Mouse (Mus musculus): Measurements from ENCODE around the gene Susd5. TPM values are rescaled to one million over a fixed set of nuclear protein-coding genes. Genes with fewer than 3 reads are reported as not detected.

Gene Susd5
- 0.81 and 1.2 TPM in 2 replicates for polyA plus RNA-seq (2014; fragmentation: Nextera tagmentation; extraction: Ambion mirVana)

DNA sequence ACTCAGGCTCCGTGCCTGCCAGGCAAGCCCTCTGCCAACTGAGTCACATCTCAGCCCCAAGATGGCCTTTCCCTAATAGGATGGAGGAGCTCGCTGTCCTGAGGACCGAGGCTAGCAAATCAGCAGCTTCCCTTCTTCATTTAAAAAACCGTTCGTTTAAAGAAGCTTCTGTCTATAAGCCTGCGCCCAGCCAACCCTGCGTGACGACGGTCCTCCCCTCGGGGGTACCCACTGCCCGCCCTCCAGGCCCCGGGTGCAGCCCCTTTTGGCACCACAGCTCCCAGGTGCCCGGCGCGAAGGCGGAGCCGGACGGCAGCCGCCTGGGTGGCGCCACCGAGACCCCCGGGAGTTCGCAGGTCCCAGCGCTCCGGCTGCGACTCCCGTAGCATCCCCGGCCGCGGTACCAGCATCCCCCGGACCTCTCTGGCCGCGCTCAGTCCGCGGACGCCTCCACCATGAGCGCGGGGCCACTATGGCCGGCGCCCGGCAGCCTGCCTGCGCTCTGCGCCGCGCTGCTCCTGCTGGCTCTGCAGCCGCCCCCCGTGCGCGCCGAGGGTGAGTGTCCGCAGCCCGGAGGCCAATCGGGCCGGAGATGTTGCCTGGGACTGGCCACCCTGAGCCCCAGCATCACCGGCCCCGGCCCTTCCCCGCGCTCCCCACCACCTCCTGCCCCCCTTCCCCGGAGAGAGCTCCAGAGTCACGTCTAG is at the start of gene Susd5:
TSS of gene Susd5 (plus strand) at position 51 of the 707 bp plus-strand sequence.
- Histone ChIP-seq H3K36me3 (replicated peaks; ENCODE audit: control insufficient read depth, insufficient read depth, low read depth, low read length) (no peaks in the 10 kb centered on the region), H3K27me3 (ENCODE audit: control insufficient read depth, insufficient read depth, low read length) (peaks cover 20% of the 10 kb centered on the region), H3K4me3 (ENCODE audit: low read depth, low read length) (peak within 1 kb of the TSS; percentile 51), H3K27ac (replicated peaks; ENCODE audit: low read depth, low read length) (no peak within 1 kb of the TSS), H3K9me3 (replicated peaks; ENCODE audit: control insufficient read depth, low read length) (no peaks in the 10 kb centered on the region), H3K4me1 (ENCODE audit: control insufficient read depth, insufficient read depth, low read length) (no peaks in the 10 kb centered on the region), H3K4me2 (ENCODE audit: low read depth, low read length) (peak within 1 kb of the TSS; percentile 87), H3K9ac (replicated peaks; ENCODE audit: low read length) (peak within 1 kb of the TSS; percentile 55)
- ATAC-seq (replicated peaks; ENCODE audit: insufficient number of reproducible peaks, low FRiP score, low TSS enrichment, low read depth) (peak; percentile 69; the same call in 1 of the 2 replicates), DNase-seq (ENCODE audit: low spot score) (peak; percentile 40)
- WGBS, result under 1% methylated on average over 59 of the region's 60 CpGs

DNA sequence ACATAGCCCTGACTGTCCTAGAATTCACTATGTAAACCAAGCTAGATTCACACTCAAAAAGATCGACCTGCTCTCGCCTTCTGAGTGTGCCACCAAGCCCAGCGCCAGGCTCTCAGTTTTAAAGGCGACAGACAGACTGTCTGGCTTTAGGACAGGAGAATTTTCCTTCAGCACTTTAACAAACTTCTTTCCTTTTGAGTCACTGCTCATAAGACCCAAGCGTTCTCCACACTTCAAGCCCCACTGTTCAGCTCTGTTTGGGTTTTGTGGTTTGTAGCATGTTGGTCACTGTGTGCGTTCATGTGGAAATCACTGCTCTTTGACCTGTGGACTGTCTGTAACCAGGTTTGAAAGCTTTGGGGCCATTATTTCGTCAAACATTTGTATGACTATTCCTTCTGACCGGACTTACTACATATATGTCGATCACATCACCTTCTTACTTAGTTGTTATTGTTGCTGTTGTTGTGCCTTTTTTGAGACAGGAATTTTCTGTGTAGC is 49.0 kb upstream of the Susd5 start:
- H3K9me3 ChIP-seq (replicated peaks; ENCODE audit: control insufficient read depth, low read length), result no peaks in the 10 kb centered on the region

DNA sequence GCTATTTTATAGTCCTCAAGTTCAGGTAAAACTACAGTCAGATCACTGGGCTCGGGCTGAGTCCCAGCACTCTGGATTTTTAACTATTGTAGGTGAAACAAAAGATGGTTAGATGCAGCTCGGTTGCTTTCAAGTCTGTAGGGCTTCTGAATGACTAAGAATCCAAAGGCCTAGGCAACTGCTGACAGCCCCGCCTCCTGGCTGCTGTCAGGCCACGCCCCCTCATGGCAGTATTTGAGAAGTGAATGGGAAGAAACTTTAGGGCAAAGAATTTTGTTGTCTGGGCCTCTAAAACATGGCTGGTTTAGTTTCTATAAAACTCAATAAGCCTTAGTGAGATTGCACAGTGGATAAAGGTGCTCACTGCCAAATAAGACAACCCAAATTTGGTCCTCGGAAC is 47.4 kb upstream of the Susd5 start:
- no peak overlapping the region for H3K27ac ChIP-seq (replicated peaks; ENCODE audit: low read depth, low read length)
- no peak for ATAC-seq (replicated peaks; ENCODE audit: insufficient number of reproducible peaks, low FRiP score, low TSS enrichment, low read depth)
- H3K4me3 ChIP-seq (ENCODE audit: low read depth, low read length), result no peak overlapping the region
- DNase-seq (ENCODE audit: low spot score), result peak; percentile 22
- no peak overlapping the region for H3K9ac ChIP-seq (replicated peaks; ENCODE audit: low read length)
- no peak overlapping the region for H3K4me2 ChIP-seq (ENCODE audit: low read depth, low read length)
- H3K27me3 ChIP-seq (ENCODE audit: control insufficient read depth, insufficient read depth, low read length), result no peaks in the 10 kb centered on the region
- WGBS, result 50% methylated on average over 5 of the region's 5 CpGs
- H3K4me1 ChIP-seq (ENCODE audit: control insufficient read depth, insufficient read depth, low read length), result no peaks in the 10 kb centered on the region
- H3K36me3 ChIP-seq (replicated peaks; ENCODE audit: control insufficient read depth, insufficient read depth, low read depth, low read length), result no peaks in the 10 kb centered on the region
- no peaks in the 10 kb centered on the region for H3K9me3 ChIP-seq (replicated peaks; ENCODE audit: control insufficient read depth, low read length)

More for the DNA sequence above, 49.0 kb upstream of the Susd5 start:
- Histone ChIP-seq H3K4me3 (ENCODE audit: low read depth, low read length) (no peak overlapping the region), H3K27ac (replicated peaks; ENCODE audit: low read depth, low read length) (no peak overlapping the region), H3K27me3 (ENCODE audit: control insufficient read depth, insufficient read depth, low read length) (no peaks in the 10 kb centered on the region), H3K36me3 (replicated peaks; ENCODE audit: control insufficient read depth, insufficient read depth, low read depth, low read length) (no peaks in the 10 kb centered on the region), H3K9ac (replicated peaks; ENCODE audit: low read length) (no peak overlapping the region), H3K4me1 (ENCODE audit: control insufficient read depth, insufficient read depth, low read length) (no peaks in the 10 kb centered on the region), H3K4me2 (ENCODE audit: low read depth, low read length) (no peak overlapping the region)
- WGBS, result 91% methylated on average over 9 of the region's 9 CpGs
- DNase-seq (ENCODE audit: low spot score), result no peak
- no peak for ATAC-seq (replicated peaks; ENCODE audit: insufficient number of reproducible peaks, low FRiP score, low TSS enrichment, low read depth)

DNA sequence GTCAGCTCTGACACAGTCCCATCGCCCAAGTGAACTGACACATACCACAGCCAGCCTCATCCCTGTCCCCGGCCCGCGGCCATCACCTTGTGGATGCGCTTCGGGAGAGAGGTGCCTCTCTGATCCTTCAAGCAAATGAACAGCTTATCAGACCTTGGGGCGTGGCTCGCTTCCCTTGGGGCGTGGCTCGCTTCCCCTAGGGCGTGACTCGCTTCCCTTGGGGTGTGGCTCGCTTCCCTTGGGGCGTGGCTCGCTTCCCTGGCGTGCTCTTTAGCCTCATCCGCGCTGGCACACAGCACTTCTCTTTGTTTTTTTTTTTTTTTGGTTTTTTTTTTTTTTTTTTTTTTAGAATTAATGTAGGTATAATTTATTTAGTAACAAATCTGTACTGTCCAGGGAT is 45.7 kb upstream of the Susd5 start:
- H3K27me3 ChIP-seq (ENCODE audit: control insufficient read depth, insufficient read depth, low read length), result no peaks in the 10 kb centered on the region
- H3K4me3 ChIP-seq (ENCODE audit: low read depth, low read length), result no peak overlapping the region
- no peak for ATAC-seq (replicated peaks; ENCODE audit: insufficient number of reproducible peaks, low FRiP score, low TSS enrichment, low read depth)
- H3K9ac ChIP-seq (replicated peaks; ENCODE audit: low read length), result no peak overlapping the region
- 63% methylated on average over 18 of the region's 18 CpGs for WGBS
- H3K4me1 ChIP-seq (ENCODE audit: control insufficient read depth, insufficient read depth, low read length), result no peaks in the 10 kb centered on the region
- H3K4me2 ChIP-seq (ENCODE audit: low read depth, low read length), result no peak overlapping the region
- H3K36me3 ChIP-seq (replicated peaks; ENCODE audit: control insufficient read depth, insufficient read depth, low read depth, low read length), result no peaks in the 10 kb centered on the region
- no peaks in the 10 kb centered on the region for H3K9me3 ChIP-seq (replicated peaks; ENCODE audit: control insufficient read depth, low read length)
- DNase-seq (ENCODE audit: low spot score), result no peak
- no peak overlapping the region for H3K27ac ChIP-seq (replicated peaks; ENCODE audit: low read depth, low read length)

DNA sequence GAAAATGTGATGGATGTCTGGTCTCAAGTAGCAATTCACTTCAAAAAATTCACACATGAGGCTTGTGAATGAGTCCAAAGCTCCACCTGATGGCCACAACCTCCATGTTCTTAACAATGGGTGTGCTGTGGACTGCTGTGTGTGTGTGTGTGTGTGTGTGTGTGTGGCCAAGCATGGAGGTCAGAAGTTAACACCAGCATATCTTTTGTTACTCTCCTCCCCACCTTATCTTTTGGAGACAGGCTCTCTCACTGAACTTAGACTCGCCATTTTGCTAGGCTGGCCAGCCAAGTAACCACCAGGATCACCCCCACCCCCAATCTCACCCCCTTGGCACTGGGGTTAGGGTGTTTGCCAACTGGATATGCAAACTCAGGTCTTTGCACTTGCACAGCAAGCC is 42.9 kb upstream of the Susd5 start:
- H3K27me3 ChIP-seq (ENCODE audit: control insufficient read depth, insufficient read depth, low read length), result no peaks in the 10 kb centered on the region
- 81% methylated on average over 1 of the region's 1 CpGs for WGBS
- DNase-seq (ENCODE audit: low spot score) (no peak), ATAC-seq (replicated peaks; ENCODE audit: insufficient number of reproducible peaks, low FRiP score, low TSS enrichment, low read depth) (no peak)
- no peak overlapping the region for H3K4me3 ChIP-seq (ENCODE audit: low read depth, low read length)
- no peak overlapping the region for H3K9ac ChIP-seq (replicated peaks; ENCODE audit: low read length)
- H3K9me3 ChIP-seq (replicated peaks; ENCODE audit: control insufficient read depth, low read length), result no peaks in the 10 kb centered on the region
- H3K4me2 ChIP-seq (ENCODE audit: low read depth, low read length), result no peak overlapping the region
- H3K4me1 ChIP-seq (ENCODE audit: control insufficient read depth, insufficient read depth, low read length), result no peaks in the 10 kb centered on the region
- no peaks in the 10 kb centered on the region for H3K36me3 ChIP-seq (replicated peaks; ENCODE audit: control insufficient read depth, insufficient read depth, low read depth, low read length)
- no peak overlapping the region for H3K27ac ChIP-seq (replicated peaks; ENCODE audit: low read depth, low read length)

DNA sequence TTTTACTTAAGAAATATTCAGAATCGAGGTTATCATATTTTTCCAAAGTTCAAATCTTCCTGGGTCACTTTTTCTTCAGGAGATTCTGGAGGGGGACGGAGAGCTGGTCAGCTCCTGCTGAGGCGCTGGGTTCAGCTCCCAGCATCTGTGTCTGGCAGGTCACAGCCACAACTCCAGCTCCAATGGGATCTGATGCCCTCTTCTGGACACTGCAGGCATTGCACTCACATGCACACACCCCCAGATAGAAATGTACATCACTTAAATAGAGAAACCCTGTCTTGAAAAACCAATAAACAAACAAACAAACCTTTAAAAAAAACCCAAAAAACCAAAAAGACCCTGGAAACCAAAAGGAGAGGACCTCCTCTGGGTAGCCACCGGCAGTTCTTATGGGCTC is 41.2 kb upstream of the Susd5 start:
- no peaks in the 10 kb centered on the region for H3K9me3 ChIP-seq (replicated peaks; ENCODE audit: control insufficient read depth, low read length)
- no peaks in the 10 kb centered on the region for H3K27me3 ChIP-seq (ENCODE audit: control insufficient read depth, insufficient read depth, low read length)
- no peak for ATAC-seq (replicated peaks; ENCODE audit: insufficient number of reproducible peaks, low FRiP score, low TSS enrichment, low read depth)
- whole genome bisulfite sequencing, result 91% methylated on average over 4 of the region's 4 CpGs
- H3K9ac ChIP-seq (replicated peaks; ENCODE audit: low read length), result no peak overlapping the region
- no peaks in the 10 kb centered on the region for H3K4me1 ChIP-seq (ENCODE audit: control insufficient read depth, insufficient read depth, low read length)
- H3K36me3 ChIP-seq (replicated peaks; ENCODE audit: control insufficient read depth, insufficient read depth, low read depth, low read length), result no peaks in the 10 kb centered on the region
- H3K27ac ChIP-seq (replicated peaks; ENCODE audit: low read depth, low read length), result no peak overlapping the region
- no peak overlapping the region for H3K4me2 ChIP-seq (ENCODE audit: low read depth, low read length)
- H3K4me3 ChIP-seq (ENCODE audit: low read depth, low read length), result no peak overlapping the region
- DNase-seq (ENCODE audit: low spot score), result no peak

DNA sequence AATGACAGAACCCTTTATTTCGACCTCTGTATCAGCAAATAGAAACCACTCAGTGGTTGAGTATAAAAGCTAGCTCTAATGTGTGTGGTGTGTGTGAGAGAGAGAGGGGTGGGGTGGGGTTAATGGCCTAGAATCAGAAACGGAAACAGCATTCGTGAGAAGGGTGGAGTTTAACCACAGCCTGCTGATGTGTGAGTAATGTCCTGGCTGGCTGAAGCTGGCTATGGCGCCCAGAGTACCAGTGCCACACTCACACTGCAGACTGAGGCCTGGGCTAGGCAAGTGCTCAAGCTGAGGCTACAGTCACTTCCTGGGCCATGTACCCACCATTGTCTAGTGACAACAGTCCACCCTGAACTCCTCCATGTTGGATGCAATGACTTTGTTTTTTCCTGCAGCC is 40.5 kb upstream of the Susd5 start:
- 87% methylated on average over 4 of the region's 4 CpGs for WGBS
- no peak overlapping the region for H3K4me3 ChIP-seq (ENCODE audit: low read depth, low read length)
- no peaks in the 10 kb centered on the region for H3K9me3 ChIP-seq (replicated peaks; ENCODE audit: control insufficient read depth, low read length)
- no peak for DNase-seq (ENCODE audit: low spot score)
- H3K4me2 ChIP-seq (ENCODE audit: low read depth, low read length), result no peak overlapping the region
- no peaks in the 10 kb centered on the region for H3K4me1 ChIP-seq (ENCODE audit: control insufficient read depth, insufficient read depth, low read length)
- no peaks in the 10 kb centered on the region for H3K36me3 ChIP-seq (replicated peaks; ENCODE audit: control insufficient read depth, insufficient read depth, low read depth, low read length)
- no peak overlapping the region for H3K27ac ChIP-seq (replicated peaks; ENCODE audit: low read depth, low read length)
- no peak for ATAC-seq (replicated peaks; ENCODE audit: insufficient number of reproducible peaks, low FRiP score, low TSS enrichment, low read depth)
- H3K27me3 ChIP-seq (ENCODE audit: control insufficient read depth, insufficient read depth, low read length), result no peaks in the 10 kb centered on the region
- no peak overlapping the region for H3K9ac ChIP-seq (replicated peaks; ENCODE audit: low read length)

DNA sequence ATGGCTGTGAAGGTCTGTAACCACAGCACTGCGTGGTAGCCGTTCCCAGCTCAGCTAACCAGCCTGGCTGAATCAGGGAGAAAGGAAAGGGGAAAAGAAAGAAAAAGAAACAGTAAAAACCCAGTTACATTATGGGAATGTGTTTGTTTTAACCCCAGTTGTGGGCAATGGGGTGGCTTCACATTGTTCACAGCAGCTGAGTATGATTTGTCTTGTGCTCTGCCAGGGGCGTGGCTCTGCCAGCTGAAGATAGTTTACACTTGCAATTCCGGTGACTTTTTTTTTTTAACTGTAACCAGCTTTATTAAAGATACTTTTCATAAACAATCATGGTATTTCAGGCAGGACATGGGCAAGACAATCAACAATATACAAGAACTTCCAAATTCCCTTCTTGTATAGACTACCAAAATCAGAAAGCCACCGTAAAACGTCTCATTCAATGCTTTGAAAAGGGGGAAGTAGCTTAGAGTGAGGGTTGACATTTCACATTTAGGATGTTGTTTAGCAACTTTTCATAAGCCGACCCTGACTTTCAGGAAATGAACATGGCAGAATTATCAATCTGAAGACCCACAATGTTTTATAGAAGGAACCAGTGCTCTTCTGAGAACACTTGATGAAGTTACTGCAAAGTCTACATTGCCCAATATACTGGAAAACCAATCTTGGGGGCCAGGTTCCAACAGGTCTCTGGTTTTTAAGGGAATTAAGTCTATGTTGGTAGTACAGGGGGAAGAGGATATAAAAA is 37.8 kb upstream of the Susd5 start:
- Histone ChIP-seq H3K4me2 (ENCODE audit: low read depth, low read length) (no peak overlapping the region), H3K36me3 (replicated peaks; ENCODE audit: control insufficient read depth, insufficient read depth, low read depth, low read length) (no peaks in the 10 kb centered on the region), H3K9ac (replicated peaks; ENCODE audit: low read length) (no peak overlapping the region), H3K4me1 (ENCODE audit: control insufficient read depth, insufficient read depth, low read length) (no peaks in the 10 kb centered on the region), H3K27me3 (ENCODE audit: control insufficient read depth, insufficient read depth, low read length) (no peaks in the 10 kb centered on the region), H3K4me3 (ENCODE audit: low read depth, low read length) (no peak overlapping the region), H3K9me3 (replicated peaks; ENCODE audit: control insufficient read depth, low read length) (no peaks in the 10 kb centered on the region), H3K27ac (replicated peaks; ENCODE audit: low read depth, low read length) (no peak overlapping the region)
- DNase-seq (ENCODE audit: low spot score) (no peak), ATAC-seq (replicated peaks; ENCODE audit: insufficient number of reproducible peaks, low FRiP score, low TSS enrichment, low read depth) (no peak)
- WGBS, result 89% methylated on average over 7 of the region's 7 CpGs
